Mouse (Mus musculus): ENCODE data around the gene Prr5.

Gene Prr5

DNA sequence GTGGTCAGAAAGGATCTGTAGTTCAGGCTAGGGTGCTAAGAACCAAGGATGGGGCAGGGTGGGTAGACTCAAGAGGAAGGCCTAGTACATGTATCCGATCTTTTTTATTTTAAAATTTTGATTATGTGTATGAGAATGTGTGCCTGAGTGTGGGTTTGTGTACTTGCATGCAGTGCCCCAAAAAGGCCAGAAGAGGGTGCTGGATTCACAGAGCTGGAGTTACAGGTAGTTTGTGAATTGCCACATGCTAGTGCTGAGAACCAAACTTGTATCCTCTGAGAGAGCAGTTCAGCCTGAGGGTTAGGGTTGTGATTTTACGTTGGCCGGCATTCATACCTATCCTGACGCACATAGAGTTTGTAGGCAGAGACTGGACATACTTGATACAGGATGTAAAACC is 9.7 kb downstream of the Prr5 start:
- intact Hi-C loops (cut with DNase I) = no loop called here

DNA sequence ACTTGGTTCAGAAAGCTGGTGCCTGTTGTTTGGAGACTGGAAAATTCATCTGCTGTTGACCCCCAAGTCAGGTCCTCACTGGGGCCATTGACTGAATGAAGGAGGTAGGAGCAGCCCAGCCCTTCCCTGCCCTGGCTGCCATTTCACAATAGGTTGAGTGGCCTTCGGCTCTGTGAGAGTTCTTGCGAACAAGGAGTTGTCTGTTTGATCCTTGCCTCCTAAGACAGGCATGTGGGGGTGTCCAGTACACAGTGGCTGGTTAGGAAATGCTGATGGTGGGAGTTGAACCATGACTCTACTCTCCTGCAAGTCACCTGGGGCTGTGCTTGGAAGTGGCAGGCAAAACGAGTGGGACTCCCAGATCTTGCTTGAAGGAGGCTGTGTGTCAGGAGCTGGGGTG is 10.4 kb downstream of the Prr5 start:
- intact Hi-C loops (cut with DNase I) = no loop called here

DNA sequence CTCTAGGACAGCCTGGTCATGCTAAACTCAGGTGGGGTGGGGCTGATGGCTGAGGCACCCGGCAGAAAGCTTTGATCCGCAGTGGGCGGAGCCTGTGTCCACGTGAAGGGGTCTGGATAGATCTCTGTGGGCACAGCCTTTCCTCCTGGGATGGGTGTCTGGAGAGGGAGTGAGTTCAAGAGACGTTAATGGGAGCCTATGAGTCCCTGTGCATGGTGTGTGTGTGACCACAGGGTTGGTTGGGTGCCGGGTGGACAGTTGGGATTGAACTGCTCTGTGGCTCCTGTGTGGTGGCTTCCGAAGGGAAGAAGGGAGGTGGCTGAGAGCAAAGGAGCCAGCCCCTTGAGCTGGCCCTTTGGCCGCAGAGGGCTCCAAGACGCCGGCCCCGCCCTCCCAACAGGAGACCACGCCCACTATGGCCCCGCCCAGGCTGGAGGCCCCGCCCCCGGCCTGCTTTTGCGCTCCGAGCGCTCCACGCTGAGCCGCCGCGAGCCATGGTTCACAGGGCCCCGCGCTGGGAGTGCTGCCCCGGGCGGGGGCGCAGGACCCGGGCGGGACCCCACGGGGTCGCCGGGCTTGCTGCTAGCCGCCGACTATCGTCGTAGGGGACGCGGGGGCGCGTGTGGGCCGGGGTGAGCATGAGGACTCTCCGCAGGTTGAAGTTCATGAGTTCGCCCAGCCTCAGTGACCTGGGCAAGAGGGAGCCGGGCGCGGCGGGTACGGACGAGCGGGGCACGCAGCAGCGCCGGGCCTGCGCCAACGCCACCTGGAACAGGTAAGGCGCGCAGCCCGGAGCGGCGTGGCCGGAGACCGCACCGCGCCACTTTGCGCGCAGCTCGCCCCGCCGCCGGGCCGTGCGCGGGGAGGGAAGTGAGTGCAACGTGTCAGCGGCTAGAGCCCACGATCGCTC is 11.4 kb downstream of the Prr5 start:
- intact Hi-C loops (cut with DNase I) = no loop called here

DNA sequence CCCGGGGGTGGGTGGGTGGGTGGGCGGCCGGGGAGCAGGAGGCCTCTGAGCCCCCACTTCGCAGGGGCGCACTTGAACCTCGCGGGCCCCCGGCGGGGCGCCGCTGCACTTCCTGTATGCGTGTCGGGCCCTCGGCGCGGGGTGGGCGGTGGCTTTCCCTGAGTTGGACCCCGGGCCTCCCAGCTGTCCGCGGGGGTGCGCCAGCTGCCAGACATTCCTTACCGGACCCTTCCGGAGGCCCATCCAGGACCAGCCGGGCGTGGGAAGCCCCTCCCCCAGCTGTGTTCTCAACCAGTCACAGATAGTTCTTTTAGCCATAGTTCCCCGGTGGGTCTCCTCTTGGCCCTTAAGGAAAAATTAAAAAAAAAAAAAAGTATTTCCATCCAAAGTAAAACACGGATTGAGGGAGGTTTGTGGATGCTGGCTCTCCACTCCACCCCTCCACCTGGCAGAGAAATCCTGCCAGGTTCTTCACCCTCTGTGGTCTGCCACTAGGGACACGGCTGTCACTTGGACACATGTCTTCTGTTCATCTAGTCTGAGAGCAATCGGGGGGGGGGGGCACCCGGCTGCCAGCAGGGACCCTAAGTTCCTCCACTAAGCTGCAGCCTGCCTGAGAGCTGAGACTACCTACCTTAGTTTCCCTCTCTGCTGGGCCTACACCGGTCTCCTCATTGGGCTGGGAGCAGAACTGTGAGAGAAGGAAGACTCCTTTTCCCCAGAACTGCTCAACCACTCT is 12.2 kb downstream of the Prr5 start:
- intact Hi-C loops (cut with DNase I) = no loop called here

DNA sequence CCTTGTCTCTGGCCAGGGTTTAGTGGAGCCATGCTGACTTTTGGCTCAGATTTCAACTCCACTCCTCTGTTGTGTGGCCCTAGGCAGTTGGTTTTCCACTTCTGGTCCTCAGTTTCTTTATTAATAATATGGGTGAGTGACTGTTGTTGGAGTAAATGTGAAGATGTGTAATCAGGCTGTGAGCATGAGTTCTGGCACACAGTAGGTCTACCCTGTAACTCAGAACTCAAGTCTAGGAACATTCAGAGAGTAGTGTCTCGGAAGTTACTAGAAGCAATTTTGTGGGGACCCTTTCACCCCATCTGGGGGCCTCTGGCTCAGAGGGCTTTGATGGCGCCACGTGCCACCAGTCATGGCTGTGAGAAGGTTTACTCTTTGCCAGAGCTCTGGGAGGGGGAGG is 12.8 kb downstream of the Prr5 start:
- intact Hi-C loops (cut with DNase I) = no loop called here

DNA sequence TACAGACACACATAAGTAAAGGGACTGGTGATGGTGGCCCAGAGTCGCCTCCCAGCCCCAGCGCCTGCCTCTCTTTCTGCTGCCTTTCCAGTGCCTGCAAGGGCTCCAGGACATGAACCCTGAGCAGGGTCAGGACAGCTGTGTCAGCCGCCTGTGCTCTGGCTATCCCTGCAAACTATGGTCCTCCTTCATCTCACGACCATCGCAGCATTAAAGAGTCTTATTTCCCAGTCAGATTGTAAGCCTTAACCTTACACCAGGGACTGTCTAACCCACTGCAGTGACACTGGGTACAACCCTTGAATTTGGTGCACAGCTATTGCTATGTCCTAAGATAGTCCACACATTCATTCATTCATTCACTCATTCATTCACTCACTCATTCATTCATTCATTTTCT is 13.4 kb downstream of the Prr5 start:
- intact Hi-C loops (cut with DNase I) = no loop called here

DNA sequence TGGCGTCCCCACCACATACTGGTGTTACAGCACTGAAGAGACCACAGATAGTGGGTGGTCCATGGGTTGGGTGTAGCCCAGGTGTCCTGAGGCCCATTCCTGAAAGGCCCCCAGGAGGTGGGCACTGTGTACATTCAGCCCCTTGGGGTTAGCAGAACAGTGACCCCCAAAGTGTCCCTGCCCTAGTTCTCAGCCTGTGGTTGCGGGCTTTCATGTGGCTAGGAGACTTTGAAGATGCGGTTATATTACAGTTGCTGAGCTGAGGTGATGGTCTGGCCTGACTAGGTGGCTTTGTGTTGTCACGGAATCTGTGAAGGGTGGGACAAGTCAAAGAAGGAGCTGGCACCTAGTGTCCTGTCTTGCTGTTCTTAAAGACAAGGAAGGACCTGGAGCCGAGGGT is 15.1 kb downstream of the Prr5 start:
- intact Hi-C loops (cut with DNase I) = no loop called here

DNA sequence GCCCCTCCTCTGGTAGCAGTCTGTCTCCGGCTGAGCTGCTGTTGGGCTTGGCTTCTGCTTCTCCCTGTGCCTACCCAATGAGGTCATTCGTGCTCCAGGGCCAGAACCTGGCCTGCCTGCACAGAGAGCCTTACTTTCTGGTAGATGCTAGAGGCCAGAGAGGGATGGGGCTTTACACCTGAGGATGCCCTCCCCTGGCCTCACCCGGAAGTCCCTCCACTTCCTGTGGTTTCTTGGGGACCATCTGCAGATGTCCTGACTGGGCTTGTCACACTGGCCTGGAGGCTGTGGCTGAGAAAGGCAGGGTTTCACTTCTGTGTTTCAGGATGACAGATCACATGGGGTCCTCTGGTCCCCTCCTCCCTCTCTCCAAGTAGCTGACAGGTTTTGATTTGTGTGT is 16.0 kb downstream of the Prr5 start:
- intact Hi-C loops (cut with DNase I) = no loop called here

DNA sequence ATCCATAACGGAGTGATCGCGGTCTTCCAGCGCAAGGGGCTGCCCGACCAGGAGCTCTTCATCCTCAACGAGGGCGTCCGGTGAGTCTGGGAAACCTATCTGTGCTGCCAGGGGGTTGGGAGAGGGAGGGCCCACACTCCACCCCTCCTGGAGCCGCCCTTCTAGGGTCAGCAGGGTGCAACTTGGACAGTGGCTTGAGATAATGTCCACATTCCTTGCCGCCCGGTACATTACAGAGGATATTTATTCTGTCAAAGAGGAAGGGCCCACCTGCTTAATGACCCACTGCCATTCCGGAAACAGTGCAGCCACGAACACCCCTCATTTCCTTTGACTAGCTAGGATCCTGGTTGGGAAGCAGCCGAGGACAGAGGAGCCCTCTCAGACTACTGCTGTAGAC is 18.5 kb downstream of the Prr5 start:
- intact Hi-C loops (cut with DNase I) = no loop called here

DNA sequence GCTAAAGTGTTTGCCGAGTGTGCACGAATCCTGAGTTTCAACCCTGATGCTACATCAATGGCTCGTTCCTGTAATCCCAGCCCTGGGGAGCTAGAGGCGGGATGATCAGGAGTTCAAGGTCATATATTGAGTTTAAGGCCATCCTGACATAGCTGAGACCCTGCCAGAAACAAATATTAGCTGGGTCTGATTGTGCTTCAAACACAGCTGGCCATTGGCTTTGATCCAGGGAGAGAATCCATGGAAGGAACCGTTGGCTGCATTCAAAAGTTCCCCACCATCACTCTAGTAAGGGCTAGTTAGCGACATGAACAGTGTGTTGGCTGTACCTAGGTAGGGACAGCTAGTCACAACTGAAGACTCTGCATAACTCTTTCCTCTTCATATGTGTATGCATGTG is 19.9 kb downstream of the Prr5 start:
- intact Hi-C loops (cut with DNase I) = no loop called here

DNA sequence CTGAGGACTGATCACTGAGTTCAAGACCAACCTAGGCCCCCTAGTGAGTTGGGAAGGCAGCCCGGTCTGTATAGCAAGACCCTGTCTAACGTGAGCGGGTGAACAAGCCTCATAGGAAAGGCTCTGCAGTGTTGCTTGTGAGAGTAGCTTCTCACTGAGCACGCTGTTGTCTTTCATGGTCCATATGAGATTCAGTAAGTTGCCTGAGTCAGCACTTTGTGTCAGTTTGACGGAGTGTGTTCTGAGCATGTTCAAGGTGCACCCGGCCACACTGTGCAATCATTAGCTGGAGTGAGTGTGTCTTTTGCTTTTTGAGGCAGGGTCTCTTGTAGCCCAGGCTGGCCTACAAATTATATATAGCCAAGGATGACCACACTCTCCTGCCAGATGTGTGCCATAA is 22.1 kb downstream of the Prr5 start:
- intact Hi-C loops (cut with DNase I) = no loop called here

DNA sequence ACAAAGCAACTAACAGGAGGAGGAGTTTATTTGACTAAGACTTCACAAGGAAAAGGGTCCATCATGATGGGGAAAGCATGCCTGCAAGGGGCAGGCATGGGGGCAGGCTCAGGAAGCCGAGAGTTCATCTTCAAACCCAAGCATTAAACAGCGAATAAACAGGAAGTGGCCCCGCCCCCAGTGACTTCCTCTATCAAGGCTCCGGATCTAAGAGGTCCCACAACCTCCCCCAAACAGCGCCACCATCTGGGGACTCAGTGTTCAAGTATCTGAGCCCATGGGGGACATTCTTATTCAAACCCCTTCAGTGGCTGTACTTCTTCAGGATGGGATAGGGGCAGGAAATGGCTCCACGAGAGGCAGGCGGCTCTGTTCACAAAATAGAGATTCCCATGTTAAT is 23.2 kb downstream of the Prr5 start:
- intact Hi-C loops (cut with DNase I) = no loop called here

DNA sequence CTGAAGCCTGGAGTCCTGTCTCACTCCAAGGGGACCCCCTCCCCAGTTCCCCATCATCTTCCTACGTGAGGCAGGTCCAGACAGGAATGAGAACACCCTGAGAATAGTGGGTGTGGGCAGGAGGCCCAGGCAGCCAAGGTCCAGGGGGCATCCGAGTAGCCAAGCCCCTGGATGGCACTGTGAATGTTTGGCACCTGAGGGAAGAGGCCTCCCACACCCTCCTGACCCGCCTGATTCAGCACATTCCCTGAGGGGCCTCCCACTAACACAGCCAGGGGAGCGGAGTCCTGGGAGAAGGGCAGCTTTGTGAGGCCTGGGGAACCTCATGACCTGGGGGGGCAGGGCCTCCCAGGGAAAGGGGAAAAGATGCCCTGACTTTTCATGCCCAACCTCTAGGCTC is 26.6 kb downstream of the Prr5 start:
- intact Hi-C loops (cut with DNase I) = no loop called here

DNA sequence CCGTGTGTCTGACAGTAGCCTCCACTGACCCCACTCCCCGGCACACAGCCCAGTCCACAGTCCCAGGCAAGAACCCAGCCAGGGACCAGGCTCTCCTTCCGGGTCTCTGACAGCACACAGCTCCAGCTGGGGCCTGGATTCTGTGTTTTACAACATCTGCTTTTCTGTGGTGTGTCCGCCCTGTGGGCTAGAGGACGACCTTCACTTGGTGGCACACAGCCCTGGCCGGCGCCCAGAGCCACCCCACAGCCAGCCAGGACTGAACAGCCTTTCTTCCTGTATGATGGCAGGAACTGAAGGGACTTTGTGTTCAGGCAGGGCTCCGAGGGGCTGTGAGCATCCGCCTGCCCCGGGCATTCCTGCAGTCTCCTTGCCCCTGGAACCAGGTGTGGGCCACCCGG is 28.2 kb downstream of the Prr5 start:
- intact Hi-C loops (cut with DNase I) = no loop called here

DNA sequence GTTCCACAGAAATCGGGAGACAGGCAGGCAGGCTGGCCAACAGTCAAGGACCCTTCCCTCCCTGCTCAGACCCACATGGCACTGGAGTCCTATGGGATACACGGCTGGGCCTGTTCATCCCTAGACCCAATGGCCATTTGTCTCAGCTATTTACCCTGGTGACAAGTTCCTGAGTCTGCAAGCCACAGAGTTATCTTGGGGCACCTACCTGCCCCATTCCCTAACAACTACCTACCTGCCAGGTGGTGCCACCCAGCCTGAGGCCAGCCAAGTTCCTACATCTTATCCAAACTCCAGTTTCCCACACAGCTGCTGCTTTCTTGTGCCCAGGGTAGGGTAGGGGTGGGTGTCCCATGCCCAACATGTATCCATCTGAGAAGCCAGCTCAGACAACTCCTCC is 28.8 kb downstream of the Prr5 start:
- intact Hi-C loops (cut with DNase I) = no loop called here

DNA sequence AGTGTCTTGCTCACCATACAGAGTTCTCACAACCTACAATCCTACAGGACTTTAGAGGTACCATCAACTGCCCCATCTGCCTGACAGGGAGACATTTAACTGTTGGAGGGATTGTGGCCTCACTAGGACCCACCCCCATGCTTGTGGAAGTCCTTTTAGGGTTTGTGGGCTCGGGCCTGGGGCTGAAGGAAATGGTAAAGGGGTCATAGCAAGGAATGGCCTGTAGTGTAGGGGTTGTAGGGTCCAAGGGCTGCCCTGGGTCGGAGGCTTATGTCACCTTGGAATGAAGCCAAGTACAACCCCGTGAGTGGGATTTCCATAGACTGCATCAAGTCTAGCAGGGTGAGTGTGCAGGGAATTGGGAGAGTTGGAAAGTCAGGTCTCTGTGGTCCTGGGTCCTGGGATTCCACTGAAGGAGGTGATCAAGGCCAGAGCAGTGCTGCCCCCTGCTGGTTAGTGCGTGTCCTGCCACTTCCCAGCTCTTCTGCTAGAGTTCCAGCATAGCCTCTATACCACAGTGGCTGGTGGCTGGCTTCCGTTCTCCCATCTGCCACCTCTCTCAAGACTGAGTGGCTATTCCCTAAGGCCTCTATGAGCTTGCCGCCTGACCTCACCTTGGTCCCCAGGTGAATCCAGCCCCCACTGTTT is 30.9 kb downstream of the Prr5 start:
- intact Hi-C loops (cut with DNase I) = loop anchor here (2.0 kb wide), 1 partner anchor 29 kb away; no protein-coding TSS in a partner anchor

DNA sequence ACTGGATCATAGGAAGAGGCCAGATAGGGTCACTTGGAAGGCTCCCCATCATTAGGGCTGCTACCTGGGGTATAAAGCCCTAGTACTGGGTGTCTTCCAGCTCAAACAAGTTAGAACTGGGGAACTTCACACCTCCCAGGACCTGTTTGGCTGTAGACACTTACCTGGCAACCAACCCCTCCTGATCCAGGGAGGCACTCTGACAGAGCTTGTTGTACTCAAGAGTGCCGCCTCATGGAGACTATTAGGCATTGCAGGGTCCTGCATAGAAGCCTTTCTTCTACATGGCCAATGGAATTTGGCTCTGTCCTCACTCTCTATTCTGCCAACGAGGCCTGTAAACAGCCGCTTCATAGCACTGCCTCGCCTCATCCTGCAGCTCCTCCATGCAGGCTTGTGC is 32.5 kb downstream of the Prr5 start:
- intact Hi-C loops (cut with DNase I) = loop anchor here (2.0 kb wide), 1 partner anchor 31 kb away; no protein-coding TSS in a partner anchor

DNA sequence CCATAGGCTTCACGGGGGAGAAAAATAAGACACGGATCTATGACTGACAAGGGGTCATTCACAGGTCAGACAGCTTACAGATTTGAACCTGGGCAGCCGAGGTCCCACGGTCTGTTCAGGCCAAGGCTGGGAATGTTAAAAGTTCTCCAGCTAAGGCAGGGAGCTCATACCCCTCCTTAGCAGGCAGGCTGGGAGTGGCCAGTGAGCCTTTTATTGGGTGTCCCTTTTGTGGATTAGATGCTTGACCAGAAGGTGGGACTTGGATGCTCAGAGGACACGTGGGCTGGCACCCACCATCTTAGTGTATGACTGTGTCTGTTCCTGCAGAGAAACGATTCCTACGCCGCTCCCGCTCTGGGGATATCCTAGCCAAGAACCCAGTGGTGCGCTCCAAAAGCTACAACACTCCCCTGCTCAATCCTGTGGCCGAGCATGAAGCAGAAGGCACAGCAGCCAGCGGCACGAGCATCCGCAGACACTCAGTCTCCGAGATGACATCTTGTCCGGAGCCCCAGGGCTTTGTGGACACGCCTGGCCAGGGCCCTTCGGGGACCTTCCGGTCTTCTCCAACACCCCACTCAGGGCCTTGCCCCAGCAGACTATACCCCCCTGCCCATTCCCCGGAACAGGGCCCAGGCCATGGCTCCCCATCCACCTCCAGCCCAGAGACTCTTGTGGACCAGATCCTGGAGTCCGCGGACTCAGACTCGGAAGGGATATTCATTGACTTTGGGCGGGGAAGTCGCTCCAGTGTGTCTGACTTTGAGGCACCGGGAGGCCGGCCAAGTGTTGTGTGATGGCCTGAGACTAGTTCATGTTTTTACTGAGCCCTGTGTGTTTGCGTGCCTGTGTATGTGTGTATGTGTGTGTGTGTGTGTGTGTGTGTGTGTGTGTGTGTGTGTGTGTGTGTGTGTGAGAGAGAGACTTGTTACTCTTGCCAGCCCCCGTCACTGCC is 33.2 kb downstream of the Prr5 start:
- intact Hi-C loops (cut with DNase I) = no loop called here

DNA sequence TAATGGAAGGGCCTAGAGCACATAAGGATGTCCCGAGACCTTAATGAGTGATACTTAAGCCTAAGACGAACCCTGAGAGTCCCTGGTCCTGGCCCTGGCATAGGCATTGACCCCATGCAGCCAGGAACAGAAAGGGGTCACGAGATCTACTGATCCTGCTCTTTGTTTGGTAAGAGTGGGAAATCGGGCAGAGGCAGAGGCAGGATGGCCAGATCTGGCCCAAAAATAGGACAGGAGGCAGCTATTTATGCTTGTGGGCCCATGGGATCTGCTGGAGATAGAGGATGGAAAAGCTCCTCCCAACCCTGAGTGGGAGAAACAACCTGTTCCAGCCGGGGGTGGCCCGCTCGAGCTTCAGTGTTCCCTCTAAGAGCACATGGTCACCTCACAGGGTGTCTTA is 34.6 kb downstream of the Prr5 start:
- intact Hi-C loops (cut with DNase I) = no loop called here

DNA sequence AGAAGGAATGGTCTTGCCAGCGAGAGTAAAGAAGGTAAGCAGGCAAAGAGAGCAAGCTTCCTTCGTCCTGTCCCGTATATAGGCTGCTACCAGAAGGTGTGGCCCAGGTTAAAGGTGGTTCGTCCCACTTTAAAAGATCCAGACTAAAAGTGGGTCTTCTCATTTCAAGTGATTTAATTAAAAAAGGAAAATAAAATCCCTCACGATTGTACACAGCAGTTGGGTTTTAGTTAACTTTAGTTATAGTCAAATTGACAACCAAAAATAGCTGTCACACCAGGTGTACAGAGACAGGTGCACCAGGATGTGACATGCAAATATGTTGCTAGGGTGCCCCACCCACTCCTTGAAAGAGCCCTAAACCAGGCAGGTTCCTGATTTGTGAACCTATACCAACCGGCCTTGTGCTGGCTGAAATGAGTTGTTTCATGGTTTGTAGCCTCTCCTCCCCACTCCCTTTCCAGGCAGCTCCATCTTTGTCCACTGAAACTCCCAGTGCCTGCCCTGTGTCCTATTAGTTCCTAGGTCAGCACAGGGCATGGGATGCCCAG is 36.0 kb downstream of the Prr5 start:
- intact Hi-C loops (cut with DNase I) = no loop called here
